Mouse (Mus musculus): ENCODE results near the gene Pom121.

DNA sequence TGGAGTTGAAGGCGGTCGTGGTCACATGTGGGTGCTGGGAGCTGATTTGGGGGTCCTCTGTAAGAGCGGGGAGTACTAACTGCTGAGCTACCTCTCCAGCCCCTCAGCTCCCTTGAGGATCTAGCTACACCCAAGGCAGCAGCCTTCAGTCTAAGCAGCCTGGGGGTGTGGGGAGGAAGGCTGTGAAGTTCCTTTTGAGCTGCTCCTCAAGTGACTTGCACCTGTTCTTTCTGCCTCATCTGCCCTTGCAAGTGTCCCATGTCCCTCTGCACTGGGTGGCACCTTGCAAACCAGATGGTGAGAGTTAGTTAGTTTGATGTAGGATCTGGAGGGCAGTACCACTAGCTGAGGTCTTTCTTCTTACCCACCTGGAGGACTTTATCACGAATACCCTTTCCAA lies 13.8 kb upstream of the Pom121 start:
- no peak for TF ChIP-seq CTCF (IDR thresholded peaks at IDR 0.05; ENCODE audit: control insufficient read depth, insufficient read depth, low read length)
- TF ChIP-seq POLR2A (IDR thresholded peaks at IDR 0.05; ENCODE audit: borderline replicate concordance, control insufficient read depth, low read depth, low read length), result no peak
